Mouse (Mus musculus): Measurements from ENCODE around the gene Gpc5.

GRCm38 (mm10) chr14:115240621-115241373, 148.8 kb downstream of the Gpc5 start:
- no peak for TF ChIP-seq MAFK (IDR thresholded peaks at IDR 0.05; ENCODE audit: insufficient read depth, low read depth, low read length)
- no peak for TF ChIP-seq ZNF384 (IDR thresholded peaks at IDR 0.05; ENCODE audit: low read depth, low read length)
- no peak for TF ChIP-seq CHD2 (IDR thresholded peaks at IDR 0.05; ENCODE audit: low read depth, low read length)
- no peak for TF ChIP-seq ZC3H11A (IDR thresholded peaks at IDR 0.05; ENCODE audit: borderline replicate concordance, low read depth, low read length)
